Mouse (Mus musculus): ENCODE measurements at regions not wholly inside any gene's neighbourhood (a gene's known extent, or its start where the extent isn't known, plus 50 kb on each side); places are given as distances from the start of the nearest gene placed in this dataset.

GRCm38 (mm10) chr15:85670789-85671700, 63.7 kb upstream of the Ppara start:
- H3K4me3 ChIP-seq (replicated peaks) = peak overlapping the region; percentile 32
- no peaks in the 10 kb centered on the region for H3K36me3 ChIP-seq (ENCODE audit: control insufficient read depth)
- peaks cover 63% of the 10 kb centered on the region for H3K27me3 ChIP-seq (ENCODE audit: control insufficient read depth)
- TF ChIP-seq GATA1 (IDR thresholded peaks at IDR 0.05; ENCODE audit: low read length) (no peak), TAL1 (IDR thresholded peaks at IDR 0.05; ENCODE audit: low read length) (no peak)
- peaks cover 2% of the 10 kb centered on the region; the same call in 1 of the 2 replicates for H3K4me1 ChIP-seq (ENCODE audit: control insufficient read depth)
- H3K9me3 ChIP-seq (ENCODE audit: control insufficient read depth, low read length) = peaks cover 3% of the 10 kb centered on the region; the same call in 1 of the 2 replicates

- peaks cover 59% of the 10 kb centered on the region for H3K27me3 ChIP-seq (ENCODE audit: control insufficient read depth)
Measured at GRCm38 (mm10) chr15:85671701-85672191, 63.0 kb upstream of the Ppara start.

GRCm38 (mm10) chr15:85672376-85672775, 62.4 kb upstream of the Ppara start:
- Histone ChIP-seq H3K4me1 (ENCODE audit: control insufficient read depth) (peaks cover 2% of the 10 kb centered on the region; the same call in 1 of the 2 replicates), H3K36me3 (ENCODE audit: control insufficient read depth) (no peaks in the 10 kb centered on the region), H3K27me3 (ENCODE audit: control insufficient read depth) (peaks cover 57% of the 10 kb centered on the region), H3K4me3 (replicated peaks) (no peak overlapping the region), H3K9me3 (ENCODE audit: control insufficient read depth, low read length) (peaks cover 3% of the 10 kb centered on the region; the same call in 1 of the 2 replicates)
- TF ChIP-seq TAL1 (IDR thresholded peaks at IDR 0.05; ENCODE audit: low read length) (no peak), GATA1 (IDR thresholded peaks at IDR 0.05; ENCODE audit: low read length) (no peak)

More at GRCm38 (mm10) chr15:85671701-85672191, 63.0 kb upstream of the Ppara start:
- TF ChIP-seq GATA1 (IDR thresholded peaks at IDR 0.05; ENCODE audit: low read length) (no peak), TAL1 (IDR thresholded peaks at IDR 0.05; ENCODE audit: low read length) (no peak)
- Histone ChIP-seq H3K36me3 (ENCODE audit: control insufficient read depth) (no peaks in the 10 kb centered on the region), H3K9me3 (ENCODE audit: control insufficient read depth, low read length) (peaks cover 3% of the 10 kb centered on the region; the same call in 1 of the 2 replicates), H3K4me3 (replicated peaks) (peak overlapping the region; percentile 32), H3K4me1 (ENCODE audit: control insufficient read depth) (peaks cover 2% of the 10 kb centered on the region; the same call in 1 of the 2 replicates)

- no peaks in the 10 kb centered on the region for H3K36me3 ChIP-seq (ENCODE audit: control insufficient read depth)
- TF ChIP-seq GATA1 (IDR thresholded peaks at IDR 0.05; ENCODE audit: low read length) (no peak), TAL1 (IDR thresholded peaks at IDR 0.05; ENCODE audit: low read length) (no peak)
- H3K4me3 ChIP-seq (replicated peaks) = no peak overlapping the region
- peaks cover 2% of the 10 kb centered on the region; the same call in 1 of the 2 replicates for H3K4me1 ChIP-seq (ENCODE audit: control insufficient read depth)
- H3K9me3 ChIP-seq (ENCODE audit: control insufficient read depth, low read length) = peaks cover 3% of the 10 kb centered on the region; the same call in 1 of the 2 replicates
- H3K27me3 ChIP-seq (ENCODE audit: control insufficient read depth) = peaks cover 54% of the 10 kb centered on the region
Measured at GRCm38 (mm10) chr15:85672931-85673330, 61.9 kb upstream of the Ppara start.

- TF ChIP-seq GATA1 (IDR thresholded peaks at IDR 0.05; ENCODE audit: low read length) (no peak), TAL1 (IDR thresholded peaks at IDR 0.05; ENCODE audit: low read length) (no peak)
- H3K9me3 ChIP-seq (ENCODE audit: control insufficient read depth, low read length) = peaks cover 3% of the 10 kb centered on the region; the same call in 1 of the 2 replicates
- no peaks in the 10 kb centered on the region for H3K36me3 ChIP-seq (ENCODE audit: control insufficient read depth)
- peaks cover 55% of the 10 kb centered on the region for H3K27me3 ChIP-seq (ENCODE audit: control insufficient read depth)
- peaks cover 2% of the 10 kb centered on the region; the same call in 1 of the 2 replicates for H3K4me1 ChIP-seq (ENCODE audit: control insufficient read depth)
- no peak overlapping the region for H3K4me3 ChIP-seq (replicated peaks)
Measured at GRCm38 (mm10) chr15:85673506-85673905, 61.3 kb upstream of the Ppara start.

- H3K4me3 ChIP-seq (replicated peaks) = no peak overlapping the region
- peaks cover 2% of the 10 kb centered on the region; the same call in 1 of the 2 replicates for H3K4me1 ChIP-seq (ENCODE audit: control insufficient read depth)
- peaks cover 3% of the 10 kb centered on the region; the same call in 1 of the 2 replicates for H3K9me3 ChIP-seq (ENCODE audit: control insufficient read depth, low read length)
- peaks cover 48% of the 10 kb centered on the region for H3K27me3 ChIP-seq (ENCODE audit: control insufficient read depth)
- no peaks in the 10 kb centered on the region for H3K36me3 ChIP-seq (ENCODE audit: control insufficient read depth)
- no peak for TF ChIP-seq GATA1 (IDR thresholded peaks at IDR 0.05; ENCODE audit: low read length)
Measured at GRCm38 (mm10) chr15:85674191-85674984, 60.4 kb upstream of the Ppara start.

GRCm38 (mm10) chr15:85675126-85675525, 59.7 kb upstream of the Ppara start:
- Histone ChIP-seq H3K27me3 (ENCODE audit: control insufficient read depth) (peaks cover 40% of the 10 kb centered on the region), H3K4me3 (replicated peaks) (no peak overlapping the region)
- TF ChIP-seq TAL1 (IDR thresholded peaks at IDR 0.05; ENCODE audit: low read length) (no peak), GATA1 (IDR thresholded peaks at IDR 0.05; ENCODE audit: low read length) (no peak)

GRCm38 (mm10) chr15:85675736-85676135, 59.0 kb upstream of the Ppara start:
- H3K27me3 ChIP-seq (ENCODE audit: control insufficient read depth) = peaks cover 34% of the 10 kb centered on the region
- H3K4me1 ChIP-seq (ENCODE audit: control insufficient read depth) = no peaks in the 10 kb centered on the region
- no peaks in the 10 kb centered on the region for H3K36me3 ChIP-seq (ENCODE audit: control insufficient read depth)
- no peak overlapping the region for H3K4me3 ChIP-seq (replicated peaks)
- no peaks in the 10 kb centered on the region for H3K9me3 ChIP-seq (ENCODE audit: control insufficient read depth, low read length)
- TF ChIP-seq GATA1 (IDR thresholded peaks at IDR 0.05; ENCODE audit: low read length) (no peak), TAL1 (IDR thresholded peaks at IDR 0.05; ENCODE audit: low read length) (no peak)

More at GRCm38 (mm10) chr15:85675126-85675525, 59.7 kb upstream of the Ppara start:
- Histone ChIP-seq H3K4me1 (ENCODE audit: control insufficient read depth) (peaks cover 1% of the 10 kb centered on the region; the same call in 1 of the 2 replicates), H3K9me3 (ENCODE audit: control insufficient read depth, low read length) (peaks cover 2% of the 10 kb centered on the region; the same call in 1 of the 2 replicates), H3K36me3 (ENCODE audit: control insufficient read depth) (no peaks in the 10 kb centered on the region)
